Mouse (Mus musculus) hindlimb bud, embryonic 11.5 days (tissue): ENCODE measurements around the gene Olfr1444.

Experiments used
- DNase-seq: peaks from one replicate; pipeline ENCODE4 v3.0.0-alpha.2; 2012; ENCODE audit warnings: low read depth, low spot score; ENCODE audit errors: extremely low spot score

The Olfr1444 gene

DNA sequence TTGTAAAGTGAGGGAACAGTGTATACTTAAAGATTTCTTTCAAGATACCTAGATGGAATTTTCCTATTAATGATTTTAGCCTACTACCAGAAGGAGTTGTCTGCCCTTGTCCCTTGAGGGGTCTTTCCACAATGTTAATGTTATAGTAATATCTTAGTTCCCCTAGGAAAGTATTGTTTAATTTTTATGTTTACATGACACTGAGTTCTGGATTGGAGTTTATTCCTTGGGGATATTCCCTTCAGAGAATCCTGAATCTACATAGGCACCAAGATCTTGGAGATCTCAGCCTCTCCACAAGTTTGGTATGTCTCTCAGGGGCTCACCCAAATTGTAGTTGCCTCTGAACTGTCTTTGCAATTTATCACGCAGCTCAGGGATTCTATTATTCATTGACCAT, at the start of gene Olfr1444:
Olfr1444 (plus strand) TSS at position 301 of the 400 bp plus-strand sequence.
- no peak for DNase-seq

DNA sequence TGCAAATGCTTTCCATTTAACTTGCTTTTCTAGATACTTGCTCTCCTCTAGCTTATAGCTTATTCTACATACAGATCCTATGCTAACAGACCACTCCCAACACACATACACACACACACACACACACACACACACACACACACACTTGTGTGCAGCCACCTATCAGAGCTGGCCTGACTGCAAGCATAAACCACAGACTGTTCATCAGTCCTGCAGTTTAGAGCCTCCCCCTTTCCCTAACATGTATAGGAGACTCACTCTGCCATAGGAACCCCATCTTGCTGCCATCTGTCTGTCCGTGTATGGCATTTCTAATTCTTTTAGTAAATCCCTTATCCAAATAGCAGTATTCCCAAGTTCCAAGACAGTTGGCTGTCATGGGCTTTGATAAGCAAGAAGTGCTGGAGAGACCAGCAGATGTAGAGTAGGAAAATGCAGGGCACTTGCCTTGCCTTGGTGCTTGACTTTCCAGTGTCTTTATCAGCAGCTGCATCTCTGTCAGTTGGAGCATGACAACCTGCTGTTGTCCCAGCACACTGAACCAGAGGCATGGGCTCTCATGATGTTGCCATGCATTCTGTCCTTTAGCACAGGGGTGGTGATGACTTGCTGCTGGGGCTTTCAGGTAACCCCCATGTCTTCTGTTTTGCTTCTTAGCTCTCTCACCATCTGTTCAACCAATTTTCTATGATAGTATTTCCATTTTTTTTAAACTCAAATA, 44.3 kb upstream of the Olfr1444 start:
- DNase-seq = no peak

DNA sequence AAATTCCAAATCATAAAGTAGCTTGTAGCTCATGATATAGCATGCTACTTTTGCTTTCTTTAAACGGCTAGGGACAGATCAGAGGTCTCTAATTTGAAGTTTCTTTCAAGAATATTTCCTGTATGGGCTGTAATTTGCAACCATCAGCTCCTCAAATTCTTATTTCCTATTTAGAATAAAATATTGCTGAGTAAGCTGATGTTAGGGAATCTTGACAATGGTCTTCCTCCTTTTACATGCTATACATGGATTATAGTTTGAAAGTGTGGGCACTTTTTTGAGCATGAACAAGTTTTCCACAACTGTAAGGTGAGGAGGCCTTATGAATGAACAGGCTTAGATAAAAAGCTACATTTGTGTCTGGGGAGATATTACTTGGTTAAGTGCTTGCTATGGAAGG, 43.2 kb upstream of the Olfr1444 start:
- DNase-seq = no peak

DNA sequence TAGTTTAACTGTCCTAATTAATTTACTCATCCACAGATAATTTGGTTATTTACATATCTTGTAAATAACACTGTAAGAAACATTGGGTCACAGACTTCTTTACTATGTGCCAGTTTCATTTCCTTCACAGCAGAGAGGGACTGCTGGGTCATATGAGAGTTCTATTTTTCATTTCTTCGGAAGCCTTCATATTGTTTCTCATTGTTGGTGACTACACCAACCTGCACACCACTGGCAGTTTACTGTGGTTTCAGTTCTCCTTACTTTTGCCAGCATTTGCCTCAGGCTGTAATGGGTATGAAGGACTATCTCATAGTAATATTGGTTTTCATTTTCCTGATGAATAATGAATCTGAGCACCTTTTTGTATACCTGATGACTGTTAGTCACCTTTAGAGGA, 38.6 kb upstream of the Olfr1444 start:
- DNase-seq = no peak

DNA sequence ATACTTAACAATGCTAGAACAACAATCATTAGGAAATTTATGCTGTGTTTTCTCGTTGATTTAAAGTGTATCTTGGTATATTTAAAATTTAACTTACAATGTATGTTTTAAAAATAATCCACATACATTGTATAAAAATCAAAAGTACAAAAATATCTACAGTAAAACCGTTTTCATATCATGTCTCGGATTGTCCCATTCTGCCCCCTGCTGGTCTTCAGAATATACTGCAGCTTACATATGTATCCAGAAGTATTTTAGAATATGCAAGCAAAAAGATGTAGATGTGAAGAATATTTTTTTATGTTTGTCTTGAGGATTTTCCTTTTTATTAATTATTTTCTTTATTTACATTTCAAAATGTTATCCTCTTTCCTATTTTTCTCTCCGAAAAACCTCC, 36.7 kb upstream of the Olfr1444 start:
- DNase-seq = no peak

DNA sequence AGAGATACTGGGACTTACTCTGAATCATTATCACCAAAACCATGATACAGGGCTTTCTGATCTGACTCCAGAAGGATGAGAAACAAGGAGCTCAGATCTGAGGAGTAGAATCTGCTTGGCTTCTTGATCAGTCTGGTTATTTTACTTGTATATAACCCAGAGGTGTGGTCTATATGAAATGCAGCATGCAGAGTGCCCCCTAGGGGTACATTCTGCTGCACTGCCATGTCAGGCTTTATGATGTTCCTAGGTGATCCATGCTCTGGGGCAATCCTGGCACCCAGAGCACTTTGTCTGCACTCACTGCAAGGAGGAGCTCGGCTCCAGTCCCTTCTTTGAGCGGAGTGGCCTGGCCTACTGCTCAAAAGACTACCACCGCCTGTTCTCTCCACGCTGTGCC, 32.5 kb upstream of the Olfr1444 start:
- no peak for DNase-seq

DNA sequence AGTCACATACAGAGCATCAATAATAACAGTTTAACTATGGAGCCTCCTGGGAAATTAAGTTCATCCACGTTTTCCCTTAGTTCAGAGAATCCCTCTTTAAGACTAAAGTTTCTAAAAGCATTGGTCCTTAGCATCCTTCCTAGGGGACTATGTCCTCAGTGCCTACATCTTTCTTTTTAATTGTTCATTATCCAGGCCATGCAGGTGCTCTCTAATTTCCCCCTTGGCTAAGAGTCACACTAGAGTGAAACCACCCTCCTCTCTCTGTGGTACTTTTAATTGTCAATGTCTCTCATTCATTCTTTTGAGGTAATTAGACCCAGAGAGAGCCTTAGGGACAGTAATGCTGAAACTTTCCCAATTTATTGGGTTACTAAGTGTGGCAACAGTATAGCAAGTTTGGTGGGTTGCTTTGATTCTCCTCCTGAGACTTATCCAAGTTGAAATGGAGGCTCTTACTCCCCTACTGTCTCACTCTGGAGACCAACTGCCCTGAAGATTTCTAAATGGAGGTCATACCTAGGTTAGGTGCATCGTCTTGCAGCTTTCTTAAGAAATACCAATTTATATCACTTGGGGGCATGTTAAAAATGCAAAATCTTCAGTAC, 26.2 kb upstream of the Olfr1444 start:
- DNase-seq = no peak

DNA sequence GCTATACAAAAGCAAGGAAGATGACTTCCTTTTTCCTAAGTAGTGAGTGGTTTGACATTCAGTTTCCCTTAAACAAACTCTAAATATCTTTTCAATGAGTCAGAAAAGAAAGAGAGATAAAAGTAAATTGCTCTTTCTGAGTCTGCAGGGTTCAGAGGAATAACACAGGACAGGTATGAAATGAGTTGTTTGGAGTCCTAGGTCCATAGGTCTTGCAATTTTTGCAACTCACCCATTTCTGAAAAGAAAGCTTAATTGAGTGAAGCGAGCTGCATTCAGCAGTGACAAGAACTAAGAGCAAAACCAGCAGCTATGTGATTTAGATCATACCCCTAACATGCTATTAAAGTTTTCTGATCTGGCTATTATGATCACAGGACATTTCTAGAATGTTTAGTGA, 25.5 kb upstream of the Olfr1444 start:
- no peak for DNase-seq

DNA sequence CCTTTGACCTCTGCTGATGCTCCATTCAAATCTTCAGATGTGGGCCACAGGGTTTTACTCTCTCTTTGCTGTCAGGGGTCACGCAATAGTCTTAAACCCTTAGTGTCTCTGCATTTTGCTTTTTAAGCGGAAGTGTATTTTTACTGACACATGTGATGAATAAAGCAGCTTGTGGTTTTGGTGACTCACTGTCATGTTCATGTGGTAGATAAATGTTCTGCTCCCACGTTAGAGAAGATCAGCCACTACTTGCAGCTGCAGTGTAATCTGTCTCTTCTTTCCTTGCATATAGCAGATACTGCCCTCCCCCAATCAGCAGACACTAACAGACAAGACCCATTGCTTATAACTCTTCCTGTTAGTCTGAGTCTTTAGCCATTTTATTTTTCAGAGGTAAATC, 23.5 kb upstream of the Olfr1444 start:
- DNase-seq = no peak

DNA sequence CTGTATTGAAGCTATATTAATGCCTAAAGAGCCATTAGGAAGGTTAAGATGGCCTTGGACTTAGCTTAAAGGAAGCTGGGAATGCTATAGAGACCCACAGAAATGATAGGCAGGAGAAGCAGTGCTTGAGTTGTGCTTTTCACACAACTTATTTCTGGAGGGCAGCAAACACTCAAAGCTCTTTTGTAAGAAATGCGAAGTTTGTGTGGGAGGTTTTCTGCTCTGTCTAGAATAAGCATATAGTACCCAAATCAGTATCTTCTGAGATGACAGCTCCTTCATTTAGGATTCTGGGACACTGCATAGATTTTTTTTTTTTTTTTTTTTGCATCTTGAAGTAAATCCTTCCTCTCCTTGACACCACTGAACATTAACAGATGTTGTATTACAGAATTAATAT, 18.6 kb upstream of the Olfr1444 start:
- no peak for DNase-seq

DNA sequence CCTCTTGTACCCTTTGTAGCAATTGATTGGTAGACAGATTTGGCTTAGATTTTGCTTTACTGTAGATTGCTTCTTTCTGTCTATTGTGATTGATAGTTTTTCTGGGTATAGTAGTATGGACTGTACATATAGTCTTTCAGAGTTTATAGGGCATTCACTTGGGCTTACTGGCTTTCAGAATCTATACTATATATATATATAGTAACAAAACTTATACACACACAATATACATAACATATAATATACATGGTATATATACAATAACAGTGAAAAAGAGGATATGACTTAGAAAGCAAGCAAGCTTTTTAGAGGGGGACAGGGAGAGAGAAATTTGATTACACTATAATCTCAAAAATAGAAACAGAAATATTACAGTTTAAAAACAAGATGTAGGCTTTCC, 10.7 kb upstream of the Olfr1444 start, which contains the start of gene Gm5244:
Gm5244 (plus strand) TSS at position 301 of the 400 bp plus-strand sequence.
- no peak for DNase-seq

DNA sequence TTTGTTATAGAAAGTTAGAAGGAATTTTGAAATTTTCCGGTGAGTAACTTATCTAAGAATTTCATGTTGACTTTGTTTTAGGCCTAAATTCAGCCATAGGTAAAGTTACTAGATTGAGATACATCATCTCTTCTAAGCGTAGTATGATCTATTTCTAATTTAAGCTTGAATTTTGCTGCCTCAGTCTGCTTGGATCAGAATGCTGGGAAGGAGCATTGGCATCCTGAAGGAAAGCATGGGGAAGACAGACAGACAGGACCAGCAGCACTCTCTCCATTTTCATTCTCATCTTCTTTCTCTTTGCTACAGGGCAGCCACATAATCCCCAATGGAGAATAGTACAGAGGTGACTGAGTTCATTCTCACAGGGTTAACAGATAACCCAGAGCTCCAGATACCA, 26.5 kb downstream of the Olfr1444 start, which contains the start of gene Olfr1445:
Olfr1445 (plus strand) TSS at position 301 of the 400 bp plus-strand sequence.
- DNase-seq = no peak

DNA sequence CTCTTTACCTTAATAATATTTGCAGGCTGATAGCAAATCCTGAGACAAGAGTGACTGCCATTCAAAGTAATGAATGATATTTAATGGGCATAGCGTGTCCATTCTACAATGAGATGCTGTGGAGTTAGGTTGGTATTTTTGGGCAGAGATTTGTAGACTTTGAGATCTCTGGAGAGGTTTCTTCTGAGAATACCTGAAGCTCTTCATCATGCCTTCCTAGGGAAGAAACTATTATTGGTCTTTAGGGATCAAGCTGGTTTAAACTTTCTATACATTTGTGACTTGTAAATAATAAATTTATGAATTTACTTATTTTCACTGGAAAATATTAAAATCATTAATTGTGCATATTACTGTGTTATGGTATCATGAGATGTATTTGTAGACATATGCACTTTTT, 36.3 kb downstream of the Olfr1444 start, which contains the start of gene Olfr1446:
Olfr1446 (minus strand) TSS at position 101 of the 400 bp plus-strand sequence.
- no peak for DNase-seq

DNA sequence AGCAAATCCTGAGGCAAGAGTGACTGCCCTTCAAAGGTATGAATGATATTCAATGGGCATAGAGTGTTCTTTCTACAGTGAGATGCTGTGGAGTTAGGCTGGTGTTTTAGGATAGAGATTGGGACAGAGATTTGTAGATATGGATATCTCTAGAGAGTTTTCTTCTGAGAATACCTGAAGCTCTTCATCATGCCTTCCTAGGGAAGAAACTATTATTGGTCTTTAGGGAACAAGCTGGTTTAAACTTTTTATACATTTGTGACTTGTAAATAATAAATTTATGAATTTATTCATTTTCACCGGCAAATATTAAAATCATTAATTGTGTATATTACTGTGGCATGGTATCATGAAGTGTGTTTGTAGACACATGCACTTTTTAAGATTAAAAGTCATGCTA, 46.6 kb downstream of the Olfr1444 start, which contains the start of gene Olfr1447:
Olfr1447 (minus strand) TSS at position 101 of the 400 bp plus-strand sequence.
- DNase-seq = no peak
